Mouse (Mus musculus) forebrain, embryonic 11.5 days (tissue): Measurements from ENCODE around the gene Mrpl35. TPM values are rescaled to one million over a fixed set of nuclear protein-coding genes. Genes with fewer than 3 reads are reported as not detected.

Experiments
- ATAC-seq: fragments of 200-750 bp; cut with Nextera tagmentation; replicated peaks from 2 replicates; pipeline ENCODE4 v1.8.0; 2017; ENCODE audit warnings: moderate TSS enrichment; ENCODE audit not compliant: low FRiP score
- DNase-seq: peaks from one replicate; pipeline ENCODE4 v3.0.0-alpha.2; 2017; ENCODE audit warnings: low spot score
- H3K27ac ChIP-seq: fragments of 300-500 bp; sonication (generic); 2 replicates; pipeline ENCODE4 v1.5.1; 2014; ENCODE audit warnings: low read depth, low read length
- H3K27me3 ChIP-seq: fragments of 300-500 bp; sonication (generic); 2 replicates; pipeline ENCODE4 v1.6.1; 2014; ENCODE audit warnings: mild to moderate bottlenecking, low read length, mixed read lengths; ENCODE audit not compliant: control insufficient read depth, insufficient read depth
- H3K36me3 ChIP-seq: fragments of 300-500 bp; sonication (generic); 2 replicates; pipeline ENCODE4 v1.6.1; 2014; ENCODE audit warnings: mild to moderate bottlenecking, low read length, moderate library complexity, mixed read lengths; ENCODE audit not compliant: control insufficient read depth, insufficient read depth
- H3K4me1 ChIP-seq: fragments of 300-500 bp; sonication (generic); replicated peaks from 2 replicates; pipeline ENCODE4 v1.6.1; 2014; ENCODE audit warnings: low read length, mixed read lengths; ENCODE audit not compliant: control insufficient read depth, insufficient read depth
- H3K4me2 ChIP-seq: fragments of 300-500 bp; sonication (generic); 2 replicates; pipeline ENCODE4 v1.6.1; 2014; ENCODE audit warnings: low read depth, mild to moderate bottlenecking, low read length, moderate library complexity, mixed read lengths; ENCODE audit not compliant: severe bottlenecking
- H3K4me3 ChIP-seq: fragments of 300-500 bp; sonication (generic); 2 replicates; pipeline ENCODE4 v1.5.1; 2014; ENCODE audit warnings: low read depth, low read length
- H3K9ac ChIP-seq: fragments of 300-500 bp; sonication (generic); 2 replicates; pipeline ENCODE4 v1.6.1; 2014; ENCODE audit warnings: low read length
- H3K9me3 ChIP-seq: fragments of 300-500 bp; sonication (generic); 2 replicates; pipeline ENCODE4 v1.6.1; 2016; ENCODE audit warnings: low read length, mixed read lengths; ENCODE audit not compliant: control insufficient read depth
- WGBS: fragments of 180-500 bp; shearing (Covaris S2); extraction: QIAGEN DNeasy Blood & Tissue Kit; methylation state at CpG from one replicate; pipeline ENCODE4 v1.1.7; 2014; 5-methylcytosine and 5-hydroxymethylcytosine counted together
- polyA plus RNA-seq: library from polyadenylated mRNA; unstranded; fragments of >200 nt; fragmentation: Nextera tagmentation; extraction: Ambion mirVana; gene quantifications from 2 replicates; pipeline ENCODE4 v1.2.1, GENCODE M21; 2014

Mrpl35 gene
- polyA plus RNA-seq, 1 experiment from 2014 or later, result 59.4 TPM

DNA sequence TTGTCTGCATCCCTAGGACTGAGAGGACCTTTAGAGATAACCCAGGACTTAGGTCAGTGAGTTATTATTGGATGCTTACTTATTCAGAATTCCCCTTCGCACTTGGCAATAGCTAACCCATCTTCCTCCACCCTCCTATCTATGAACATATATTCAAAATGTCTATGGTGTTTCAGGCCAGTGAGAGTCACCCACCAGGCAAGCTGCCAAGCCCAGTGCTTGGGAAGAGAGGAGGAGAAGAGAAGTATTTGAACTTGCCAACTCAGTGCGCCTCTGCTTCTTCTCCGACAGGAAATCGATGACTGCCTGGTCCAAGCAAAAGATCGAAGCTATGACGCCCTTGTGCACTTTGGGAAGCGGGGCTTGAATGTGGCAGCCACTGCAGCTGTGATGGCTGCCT, 46.3 kb downstream of the Mrpl35 start:
- Histone ChIP-seq H3K36me3 (no peaks in the 10 kb centered on the region), H3K4me3 (no peak overlapping the region), H3K4me1 (no peaks in the 10 kb centered on the region), H3K27ac (no peak overlapping the region), H3K27me3 (no peaks in the 10 kb centered on the region), H3K9ac (no peak overlapping the region), H3K4me2 (no peak overlapping the region), H3K9me3 (no peaks in the 10 kb centered on the region)
- ATAC-seq (no peak), DNase-seq (no peak)
- 95% methylated on average over 7 of the region's 7 CpGs for WGBS

DNA sequence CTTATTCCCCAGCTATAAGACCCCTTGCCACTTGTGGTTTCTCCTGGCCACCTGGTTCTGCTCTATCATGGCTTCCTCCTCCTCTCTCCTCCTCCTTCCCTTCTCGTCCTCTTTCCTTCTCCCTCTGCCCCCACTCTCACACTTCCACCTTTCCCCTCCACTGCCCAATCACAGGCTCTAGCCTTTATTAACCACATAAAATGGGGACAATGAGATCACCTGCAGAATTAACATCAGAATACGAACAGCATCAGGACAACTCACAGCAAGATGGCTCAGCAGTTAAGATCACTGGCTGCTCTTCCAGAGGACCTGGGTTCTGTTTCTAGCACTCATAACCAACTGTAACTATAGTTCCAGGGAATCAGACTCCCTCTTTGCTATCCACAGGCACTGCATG, 46.9 kb downstream of the Mrpl35 start:
- DNase-seq (no peak), ATAC-seq (no peak)
- Histone ChIP-seq H3K27ac (no peak overlapping the region), H3K27me3 (no peaks in the 10 kb centered on the region), H3K9me3 (no peaks in the 10 kb centered on the region), H3K36me3 (no peaks in the 10 kb centered on the region), H3K9ac (no peak overlapping the region), H3K4me2 (no peak overlapping the region), H3K4me3 (no peak overlapping the region), H3K4me1 (no peaks in the 10 kb centered on the region)
- 73% methylated on average over 2 of the region's 2 CpGs for WGBS

- 77% methylated on average over 5 of the region's 5 CpGs for WGBS
- Histone ChIP-seq H3K27me3 (no peaks in the 10 kb centered on the region), H3K9me3 (no peaks in the 10 kb centered on the region), H3K4me3 (no peak overlapping the region), H3K4me1 (no peaks in the 10 kb centered on the region), H3K9ac (no peak overlapping the region), H3K4me2 (no peak overlapping the region), H3K36me3 (no peaks in the 10 kb centered on the region), H3K27ac (no peak overlapping the region)
- DNase-seq (no peak), ATAC-seq (no peak)
Measured at GRCm38 (mm10) chr6:71778016-71778415, 48.8 kb downstream of the Mrpl35 start.

DNA sequence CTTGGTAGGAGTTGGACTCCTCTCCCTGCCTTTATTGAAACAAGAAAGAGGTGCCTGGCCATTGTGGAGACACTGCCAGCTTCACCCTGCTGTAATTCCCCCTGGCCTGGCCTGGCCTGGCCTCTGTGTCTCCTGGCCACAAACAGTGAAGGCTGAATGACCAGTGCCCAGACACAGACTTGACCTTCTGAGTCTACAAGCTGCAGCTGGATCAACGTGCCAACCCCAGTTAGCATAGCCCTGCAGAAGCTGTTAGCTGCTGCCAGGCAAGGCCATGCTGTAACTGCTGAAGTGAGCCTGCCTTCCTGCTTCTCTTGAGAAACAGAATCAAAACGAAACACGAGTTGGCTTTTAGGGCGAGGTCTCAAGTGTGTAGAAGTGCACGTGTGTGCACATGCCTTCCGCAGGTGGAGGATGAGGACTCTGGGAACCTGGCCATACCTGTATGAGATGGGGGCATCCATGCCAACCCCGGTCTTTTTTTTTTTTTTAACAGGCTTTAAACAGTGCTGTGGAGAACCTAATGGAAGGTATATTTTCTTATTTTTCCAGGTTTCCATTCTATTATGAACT, 54.0 kb downstream of the Mrpl35 start:
- Histone ChIP-seq H3K27me3 (no peaks in the 10 kb centered on the region), H3K27ac (no peak overlapping the region), H3K4me2 (no peak overlapping the region), H3K36me3 (no peaks in the 10 kb centered on the region; the same call in 1 of the 2 replicates), H3K9me3 (0 out of 2 replicates have a peak, but pooled peaks cover 2% of the 10 kb centered on the region), H3K9ac (no peak overlapping the region), H3K4me1 (no peaks in the 10 kb centered on the region), H3K4me3 (no peak overlapping the region)
- ATAC-seq, result no peak
- DNase-seq, result no peak
- WGBS, result 93% methylated on average over 7 of the region's 7 CpGs

DNA sequence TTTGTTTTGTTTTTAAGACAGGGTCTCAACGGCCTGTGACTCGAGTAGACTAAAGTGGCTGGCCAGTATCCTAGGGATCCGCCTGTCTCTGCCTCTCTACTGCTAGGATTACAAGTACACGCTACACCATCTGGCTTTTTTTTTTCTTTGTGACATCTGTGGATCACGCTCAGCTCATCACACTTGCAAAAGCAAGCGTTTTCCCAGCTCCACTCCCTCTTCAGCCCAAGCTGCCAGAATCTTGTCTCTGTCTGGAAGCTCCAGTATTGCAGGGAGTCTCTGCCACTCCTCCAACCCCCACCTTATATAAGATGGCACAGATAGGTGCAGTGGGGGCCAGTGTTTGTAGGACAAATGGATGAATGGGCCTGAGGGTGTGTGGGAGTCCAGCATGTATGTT, 54.6 kb downstream of the Mrpl35 start:
- H3K4me3 ChIP-seq, result no peak overlapping the region
- H3K36me3 ChIP-seq, result no peaks in the 10 kb centered on the region; the same call in 1 of the 2 replicates
- H3K4me2 ChIP-seq, result no peak overlapping the region
- 88% methylated on average over 6 of the region's 6 CpGs for WGBS
- no peaks in the 10 kb centered on the region for H3K4me1 ChIP-seq
- DNase-seq, result no peak
- no peak for ATAC-seq
- no peak overlapping the region for H3K27ac ChIP-seq
- H3K9ac ChIP-seq, result no peak overlapping the region
- H3K27me3 ChIP-seq, result no peaks in the 10 kb centered on the region
- H3K9me3 ChIP-seq, result 0 out of 2 replicates have a peak, but pooled peaks cover 2% of the 10 kb centered on the region

DNA sequence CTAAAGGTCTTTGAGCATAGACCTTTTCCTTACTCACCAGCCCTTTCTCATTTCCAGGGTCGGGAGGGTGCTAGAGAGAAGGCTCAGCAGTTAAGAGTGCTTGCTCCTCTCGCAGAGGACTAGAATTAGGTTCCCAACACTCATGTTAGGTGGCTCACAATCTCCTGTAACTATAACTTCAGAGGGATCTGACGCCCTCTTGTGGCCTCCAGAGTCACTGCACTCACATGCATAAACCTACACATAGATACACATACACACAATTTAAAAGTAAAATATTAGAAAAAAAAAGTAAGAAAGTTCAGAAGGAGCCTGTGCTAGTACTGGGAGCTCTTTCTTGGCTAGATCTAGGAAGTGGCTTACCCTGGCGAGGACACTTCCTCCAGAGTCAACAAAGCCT, 55.5 kb downstream of the Mrpl35 start:
- Histone ChIP-seq H3K9me3 (0 out of 2 replicates have a peak, but pooled peaks cover 2% of the 10 kb centered on the region), H3K4me1 (no peaks in the 10 kb centered on the region), H3K27ac (no peak overlapping the region), H3K4me3 (no peak overlapping the region), H3K36me3 (no peaks in the 10 kb centered on the region; the same call in 1 of the 2 replicates), H3K27me3 (no peaks in the 10 kb centered on the region), H3K9ac (no peak overlapping the region), H3K4me2 (no peak overlapping the region)
- ATAC-seq, result no peak
- WGBS, result 91% methylated on average over 4 of the region's 4 CpGs
- DNase-seq, result no peak

GRCm38 (mm10) chr6:71770856-71771255, 55.9 kb downstream of the Mrpl35 start:
- H3K4me1 ChIP-seq, result no peaks in the 10 kb centered on the region
- DNase-seq, result no peak
- 95% methylated on average over 4 of the region's 4 CpGs for WGBS

DNA sequence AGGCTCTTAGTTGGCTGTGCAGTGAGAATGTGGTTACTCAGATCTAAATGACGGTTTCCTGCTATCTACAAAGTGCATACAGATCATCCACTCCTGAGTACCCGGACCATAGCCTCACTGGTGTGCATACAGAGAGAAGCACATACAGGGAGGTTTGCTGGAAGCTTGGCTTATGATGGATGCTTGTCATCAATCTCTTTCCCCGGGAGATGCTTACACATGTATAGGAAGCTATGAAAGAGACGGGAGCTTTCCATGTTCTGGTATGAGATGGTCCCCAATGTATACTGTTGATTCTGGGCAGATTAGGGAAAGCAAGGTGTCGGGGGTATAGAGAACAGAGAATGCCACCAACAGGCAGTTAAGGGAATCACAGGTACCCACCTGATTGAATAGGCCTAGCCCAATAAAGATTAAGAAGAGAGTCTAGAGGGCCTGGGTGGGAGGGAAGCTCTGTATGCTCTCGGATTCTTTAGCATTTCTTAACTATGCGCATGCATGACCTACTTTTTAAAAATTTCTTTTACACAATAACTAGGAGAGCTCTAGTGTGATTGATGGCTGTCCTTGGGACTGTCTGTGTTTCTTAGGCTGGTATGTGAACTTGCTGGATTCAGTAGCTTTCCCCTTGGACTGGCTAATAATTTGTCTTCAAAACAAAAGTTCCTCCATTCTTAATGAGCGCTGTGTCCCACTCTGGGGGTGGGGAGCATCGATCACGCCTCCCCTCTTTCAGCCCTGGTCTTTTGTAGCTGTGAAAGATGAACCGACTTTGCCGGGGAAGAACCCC, 56.7 kb downstream of the Mrpl35 start:
- Histone ChIP-seq H3K4me2 (no peak overlapping the region), H3K4me3 (no peak overlapping the region), H3K27ac (no peak overlapping the region), H3K9me3 (0 out of 2 replicates have a peak, but pooled peaks cover 2% of the 10 kb centered on the region), H3K36me3 (no peaks in the 10 kb centered on the region; the same call in 1 of the 2 replicates), H3K4me1 (no peaks in the 10 kb centered on the region), H3K27me3 (no peaks in the 10 kb centered on the region), H3K9ac (no peak overlapping the region)
- ATAC-seq (no peak), DNase-seq (no peak)
- WGBS, result 81% methylated on average over 12 of the region's 12 CpGs

More at GRCm38 (mm10) chr6:71770856-71771255, 55.9 kb downstream of the Mrpl35 start:
- Histone ChIP-seq H3K36me3 (no peaks in the 10 kb centered on the region; the same call in 1 of the 2 replicates), H3K9me3 (0 out of 2 replicates have a peak, but pooled peaks cover 2% of the 10 kb centered on the region), H3K4me3 (no peak overlapping the region), H3K27ac (no peak overlapping the region), H3K4me2 (no peak overlapping the region), H3K9ac (no peak overlapping the region), H3K27me3 (no peaks in the 10 kb centered on the region)
- ATAC-seq, result no peak
